Mouse (Mus musculus) testis, adult 2 months (tissue): ENCODE data around the gene Rasgef1b. TPM values are rescaled to one million over a fixed set of nuclear protein-coding genes. Genes with fewer than 3 reads are reported as not detected.

Experiments
- H3K27ac ChIP-seq: fragments of 200-500 bp; 2 replicates; pipeline ENCODE4 v1.5.1; 2012; ENCODE audit warnings: low read depth, low read length; ENCODE audit not compliant: control insufficient read depth, insufficient read depth
- H3K27me3 ChIP-seq: fragments of 200-500 bp; 2 replicates; pipeline ENCODE4 v1.6.1; 2012; ENCODE audit warnings: mild to moderate bottlenecking, low read length, moderate library complexity; ENCODE audit not compliant: control insufficient read depth, insufficient read depth
- H3K36me3 ChIP-seq: fragments of 200-500 bp; 2 replicates; pipeline ENCODE4 v1.6.1; 2012; ENCODE audit warnings: mild to moderate bottlenecking, low read length; ENCODE audit not compliant: control insufficient read depth, insufficient read depth
- H3K4me1 ChIP-seq: fragments of 200-500 bp; 2 replicates; pipeline ENCODE4 v1.6.1; 2012; ENCODE audit warnings: low read length; ENCODE audit not compliant: control insufficient read depth, insufficient read depth
- H3K4me3 ChIP-seq: fragments of 200-500 bp; 2 replicates; pipeline ENCODE4 v1.5.1; 2012; ENCODE audit warnings: low read depth, mild to moderate bottlenecking, low read length, moderate library complexity, mixed read lengths; ENCODE audit not compliant: control insufficient read depth
- CTCF ChIP-seq: fragments of 200-500 bp; IDR thresholded peaks from 2 replicates; pipeline ENCODE4 v1.5.1; 2012; ENCODE audit warnings: low read depth, mild to moderate bottlenecking, inconsistent platforms, low read length, moderate library complexity; ENCODE audit not compliant: control insufficient read depth, insufficient read depth, insufficient replicate concordance
- POLR2A ChIP-seq: fragments of 200-500 bp; IDR thresholded peaks from 2 replicates; pipeline ENCODE4 v1.6.1; 2012; ENCODE audit warnings: low read depth, mild to moderate bottlenecking, inconsistent platforms, low read length, moderate library complexity; ENCODE audit not compliant: control insufficient read depth
- polyA plus RNA-seq: library from polyadenylated mRNA; depleted of rRNA; stranded (reverse); fragments of >200 nt; gene quantifications from 2 replicates; pipeline ENCODE4 v1.2.3, GENCODE M21; 2012

Gene Rasgef1b
- polyA plus RNA-seq, 1 experiment: 3.2 TPM

- Histone ChIP-seq H3K36me3 (no peaks in the 10 kb centered on the region), H3K27me3 (no peaks in the 10 kb centered on the region), H3K4me1 (peaks cover 14% of the 10 kb centered on the region), H3K27ac (no peak overlapping the region), H3K4me3 (no peak overlapping the region)
- TF ChIP-seq POLR2A (no peak), CTCF (no peak)
Measured at GRCm38 (mm10) chr5:99247915-99248314, 480.9 kb downstream of the Rasgef1b start.

GRCm38 (mm10) chr5:99247441-99247840 is 481.4 kb downstream of the Rasgef1b start:
- no peak for TF ChIP-seq POLR2A
- TF ChIP-seq CTCF: no peak
- Histone ChIP-seq H3K4me3 (no peak overlapping the region), H3K27me3 (no peaks in the 10 kb centered on the region), H3K4me1 (peaks cover 14% of the 10 kb centered on the region), H3K27ac (no peak overlapping the region), H3K36me3 (no peaks in the 10 kb centered on the region)

GRCm38 (mm10) chr5:99246972-99247371 is 481.9 kb downstream of the Rasgef1b start:
- Histone ChIP-seq H3K4me3 (no peak overlapping the region), H3K27ac (no peak overlapping the region), H3K27me3 (no peaks in the 10 kb centered on the region), H3K4me1 (peaks cover 11% of the 10 kb centered on the region), H3K36me3 (no peaks in the 10 kb centered on the region)
- TF ChIP-seq POLR2A (no peak), CTCF (no peak)

- Histone ChIP-seq H3K27ac (no peak overlapping the region), H3K4me3 (no peak overlapping the region), H3K36me3 (no peaks in the 10 kb centered on the region), H3K4me1 (no peaks in the 10 kb centered on the region), H3K27me3 (no peaks in the 10 kb centered on the region)
- TF ChIP-seq CTCF (no peak), POLR2A (no peak)
Measured at GRCm38 (mm10) chr5:99241988-99242740, 486.7 kb downstream of the Rasgef1b start.

GRCm38 (mm10) chr5:99240501-99240900 is 488.4 kb downstream of the Rasgef1b start:
- Histone ChIP-seq H3K27ac (no peak overlapping the region), H3K36me3 (no peaks in the 10 kb centered on the region), H3K27me3 (no peaks in the 10 kb centered on the region), H3K4me3 (no peak overlapping the region), H3K4me1 (no peaks in the 10 kb centered on the region)
- no peak for TF ChIP-seq POLR2A
- TF ChIP-seq CTCF: no peak

- no peak overlapping the region for H3K27ac ChIP-seq
- H3K4me3 ChIP-seq: no peak overlapping the region
- TF ChIP-seq CTCF: no peak
- TF ChIP-seq POLR2A: no peak
- H3K36me3 ChIP-seq: no peaks in the 10 kb centered on the region
- H3K4me1 ChIP-seq: no peaks in the 10 kb centered on the region
- H3K27me3 ChIP-seq: no peaks in the 10 kb centered on the region
Measured at GRCm38 (mm10) chr5:99239677-99240076, 489.2 kb downstream of the Rasgef1b start.

GRCm38 (mm10) chr5:99238150-99238549 is 490.7 kb downstream of the Rasgef1b start:
- Histone ChIP-seq H3K27ac (no peak overlapping the region), H3K36me3 (no peaks in the 10 kb centered on the region), H3K27me3 (no peaks in the 10 kb centered on the region), H3K4me1 (no peaks in the 10 kb centered on the region; the same call in 1 of the 2 replicates), H3K4me3 (no peak overlapping the region)
- TF ChIP-seq POLR2A (no peak), CTCF (no peak)
